Mouse (Mus musculus) lung, postnatal 36 days (tissue): ENCODE measurements around the gene Ngfr.
A peak's percentile ranks its signal among the peaks of the same experiment; 100 is the strongest.

Source experiments
- DNase-seq: peaks from one replicate; pipeline ENCODE4 v3.0.0; 2022; ENCODE audit warnings: mixed read lengths

Ngfr gene

DNA sequence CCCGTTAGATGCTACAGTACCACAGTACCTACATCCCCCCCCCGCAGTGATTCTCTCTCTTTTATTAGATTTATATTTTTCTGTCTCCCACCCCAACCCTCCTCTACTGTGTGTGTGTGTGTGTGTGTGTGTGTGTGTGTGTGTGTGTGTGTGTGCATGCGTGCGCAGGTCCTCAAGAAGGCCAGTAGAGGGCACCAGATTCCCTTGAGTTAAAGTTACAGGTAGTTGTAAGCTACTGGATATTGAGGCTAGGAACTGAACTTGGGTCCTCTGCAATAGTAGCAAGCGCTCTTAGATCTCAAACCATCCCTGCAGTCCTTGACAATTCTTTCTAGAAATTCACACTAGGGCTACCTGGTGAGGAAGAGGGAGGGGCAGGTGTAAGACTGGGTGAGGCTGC is 23.7 kb downstream of the Ngfr start:
- no peak for DNase-seq

DNA sequence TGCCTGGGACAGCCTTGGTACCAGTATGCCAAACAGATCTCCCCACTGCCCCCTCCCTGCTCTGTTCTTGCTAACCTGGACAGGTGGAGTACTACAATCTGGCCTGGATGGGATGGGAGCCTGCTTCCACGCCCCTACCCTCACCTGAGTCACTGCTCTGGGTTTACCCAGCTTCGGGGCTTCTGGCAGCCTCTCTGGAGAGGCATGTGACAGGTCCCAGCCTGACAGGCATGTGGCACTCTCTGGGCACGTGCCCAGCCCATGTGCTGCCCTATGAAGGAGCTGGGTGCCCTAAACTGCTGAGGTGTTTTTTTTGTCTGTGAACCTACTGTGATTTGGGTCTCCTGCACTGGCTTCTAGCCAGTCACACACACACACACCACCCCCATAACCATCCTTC is 26.8 kb downstream of the Ngfr start:
- DNase-seq: no peak

DNA sequence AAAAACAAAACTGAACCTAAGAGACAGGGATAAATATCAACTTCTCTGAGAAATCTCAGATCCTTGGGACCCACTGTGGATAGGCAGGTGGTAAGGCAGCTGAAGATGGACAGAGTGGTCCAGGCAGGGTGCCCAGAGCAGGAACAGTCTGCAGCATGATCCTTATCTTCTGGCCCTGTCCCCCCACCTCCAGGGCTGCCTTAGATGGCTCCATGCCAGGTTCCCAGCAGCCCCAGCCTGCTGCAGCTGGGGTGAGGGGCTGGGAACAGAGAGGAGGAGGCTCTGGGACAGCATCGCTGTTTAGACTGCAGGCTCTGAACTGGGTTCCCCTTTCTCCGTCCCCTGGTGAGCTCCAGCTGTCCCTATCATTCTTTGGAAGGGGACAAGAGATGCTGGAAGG is 27.8 kb downstream of the Ngfr start:
- no peak for DNase-seq

DNA sequence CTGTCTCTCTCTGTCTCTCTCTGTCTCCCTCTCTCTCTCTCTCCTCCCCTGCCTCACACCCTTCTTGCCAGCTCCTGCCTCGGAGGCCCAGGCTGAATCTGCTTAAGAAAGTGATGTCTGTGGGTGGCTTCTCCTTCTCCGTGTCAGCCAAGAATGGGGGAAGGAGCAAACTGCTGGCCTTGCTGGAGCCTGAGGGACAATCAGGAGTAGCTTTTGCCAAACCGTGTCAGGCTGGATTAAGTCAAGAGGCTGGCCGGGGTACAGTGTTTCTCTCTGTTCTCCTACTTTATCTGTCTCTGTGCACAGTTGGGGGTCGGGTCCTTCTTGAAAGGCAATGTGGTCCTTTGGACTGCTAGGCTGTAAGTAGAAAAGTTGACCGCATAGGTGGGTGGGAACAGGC is 29.8 kb downstream of the Ngfr start:
- DNase-seq: no peak

DNA sequence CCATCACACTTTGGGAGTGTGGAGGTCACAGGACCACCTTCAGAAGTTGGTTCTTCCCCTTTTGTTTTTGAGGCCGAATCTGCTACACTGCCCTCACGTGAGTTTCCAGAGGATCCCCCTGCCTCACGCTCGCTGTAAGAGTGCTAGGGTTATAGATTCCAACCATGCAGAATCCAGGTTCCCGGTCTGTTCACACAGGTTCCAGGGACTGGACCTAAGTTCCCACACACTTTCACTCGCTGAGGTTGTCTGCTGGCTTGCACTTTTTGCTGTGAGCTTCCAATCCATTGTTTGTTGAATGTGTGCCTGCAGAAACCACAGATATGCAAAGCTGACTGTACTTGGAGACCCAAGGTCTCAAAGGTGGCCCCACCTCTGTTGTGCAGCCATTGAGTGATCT is 30.5 kb downstream of the Ngfr start:
- no peak for DNase-seq

DNA sequence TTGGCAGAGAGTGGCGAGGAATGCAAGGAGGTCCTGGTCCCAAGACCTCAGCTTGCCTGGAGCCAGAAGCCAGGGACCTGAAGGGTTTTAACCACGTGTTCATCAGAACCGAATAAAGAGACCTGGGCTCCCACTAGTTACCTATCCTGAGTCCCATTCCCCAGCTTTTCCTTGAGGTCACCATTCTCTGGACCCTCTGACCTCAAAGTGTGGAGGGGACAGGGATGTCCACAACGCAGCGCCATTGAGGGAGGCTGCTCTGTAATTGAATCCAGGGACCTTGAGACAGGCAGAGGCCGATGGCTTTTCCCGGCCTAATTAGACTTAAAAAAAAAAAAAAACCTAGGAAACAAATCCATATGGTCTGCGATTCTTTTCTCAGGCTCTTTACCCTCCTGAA is 32.3 kb downstream of the Ngfr start:
- no peak for DNase-seq

DNA sequence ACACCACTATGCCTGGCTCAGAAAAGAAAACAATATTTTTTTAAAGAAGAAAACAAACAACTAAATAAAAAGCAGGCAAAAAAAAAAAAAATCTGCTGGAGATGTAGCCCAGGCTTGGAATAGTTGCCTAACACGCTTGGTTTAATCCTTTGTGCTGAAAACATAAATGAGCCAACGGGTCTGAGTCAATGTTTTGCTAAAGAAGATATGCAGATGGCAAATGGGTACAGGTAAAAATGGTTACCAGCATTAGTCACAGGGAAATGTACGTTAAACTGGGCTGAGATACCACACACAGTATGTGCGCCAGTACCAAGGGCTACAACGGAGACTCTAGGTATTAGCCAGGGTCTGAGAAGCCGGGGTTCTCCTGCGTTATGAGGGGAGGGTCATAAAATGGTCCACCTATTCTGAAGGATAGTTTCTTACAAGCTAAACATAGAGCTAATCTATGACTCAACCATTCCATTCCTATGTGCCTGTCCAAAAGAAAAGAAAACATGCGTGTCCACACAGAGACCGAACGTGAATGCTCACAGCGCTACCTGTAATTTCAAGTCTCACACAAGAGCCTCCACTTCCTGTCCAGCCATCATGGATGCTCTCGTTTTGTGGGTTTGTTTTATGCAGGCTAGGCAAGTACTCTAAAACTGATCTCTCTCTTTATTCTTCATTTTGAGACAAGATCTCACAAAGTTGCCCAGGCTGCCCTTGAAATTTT is 37.1 kb downstream of the Ngfr start:
- DNase-seq: no peak

DNA sequence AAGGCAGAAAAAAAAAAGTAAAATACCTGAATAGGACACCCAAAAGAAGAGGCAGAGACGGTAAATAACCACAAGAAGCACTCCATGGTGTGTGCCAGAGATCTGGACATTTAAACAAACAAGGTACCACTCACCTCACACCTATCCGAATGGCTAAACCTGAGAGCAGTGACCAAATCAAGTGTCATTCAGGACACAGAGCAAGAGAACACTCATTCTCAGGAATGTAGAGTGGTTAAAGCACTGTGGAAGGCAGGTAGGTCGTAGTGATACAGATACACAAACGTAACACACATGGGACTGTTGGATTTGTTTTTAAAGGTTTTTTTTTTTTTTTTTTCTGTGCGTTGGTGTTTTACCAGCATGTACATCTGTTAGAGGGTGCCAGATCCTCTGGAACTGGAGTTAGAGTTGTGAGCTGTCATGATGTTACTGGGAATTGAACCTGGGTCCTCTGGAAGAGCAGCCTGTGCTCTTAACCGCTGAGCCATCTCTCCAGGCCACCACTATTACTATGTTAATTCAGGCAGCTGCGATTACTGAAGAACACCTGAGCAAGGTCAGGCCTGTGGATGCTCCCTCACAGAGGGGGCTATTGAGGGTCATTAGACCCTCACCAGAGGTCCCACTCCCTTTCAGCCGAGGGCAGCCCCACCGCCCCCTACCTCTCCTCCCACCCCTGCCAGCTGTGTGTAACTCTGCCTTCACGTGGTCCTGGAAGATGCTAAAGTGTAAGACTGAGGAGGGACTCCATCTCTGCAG is 41.3 kb downstream of the Ngfr start:
- peak; percentile 56 for DNase-seq

DNA sequence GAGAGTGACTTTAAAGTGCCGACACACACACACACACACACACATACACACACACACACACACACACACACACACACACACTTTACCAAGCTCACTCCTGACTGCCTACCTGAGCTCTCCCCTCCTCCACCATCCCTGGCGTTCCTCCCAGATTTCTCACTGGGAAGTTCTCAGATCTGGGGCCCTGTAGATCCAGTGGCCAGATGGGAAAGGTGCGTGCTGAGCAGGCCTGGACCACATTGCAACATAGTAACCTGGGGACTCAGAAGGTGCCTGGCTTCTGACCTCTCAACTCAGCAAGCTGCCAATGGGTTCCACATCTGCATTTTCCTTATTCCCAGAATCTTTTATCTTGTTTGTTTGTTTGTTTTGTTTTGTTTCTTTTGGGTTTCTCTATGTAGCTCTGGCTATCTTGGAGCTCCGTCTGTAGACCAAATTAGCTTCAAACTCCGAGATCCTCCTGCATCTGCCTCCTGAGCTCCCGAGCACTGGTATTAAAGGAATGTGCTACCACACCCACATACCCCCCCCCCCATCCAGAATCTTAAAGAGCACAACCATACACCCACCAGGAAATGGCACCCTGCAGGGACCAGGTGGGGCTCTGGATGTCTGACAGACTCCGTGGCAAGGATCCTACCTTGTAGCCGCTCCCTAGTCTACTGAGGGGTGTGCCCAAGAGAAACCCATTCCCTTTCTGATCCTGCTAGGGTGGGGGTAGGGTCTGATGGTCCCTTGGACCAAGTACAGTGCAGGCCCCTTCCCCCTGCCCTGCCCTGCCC is 42.8 kb downstream of the Ngfr start:
- DNase-seq: peak; percentile 39

DNA sequence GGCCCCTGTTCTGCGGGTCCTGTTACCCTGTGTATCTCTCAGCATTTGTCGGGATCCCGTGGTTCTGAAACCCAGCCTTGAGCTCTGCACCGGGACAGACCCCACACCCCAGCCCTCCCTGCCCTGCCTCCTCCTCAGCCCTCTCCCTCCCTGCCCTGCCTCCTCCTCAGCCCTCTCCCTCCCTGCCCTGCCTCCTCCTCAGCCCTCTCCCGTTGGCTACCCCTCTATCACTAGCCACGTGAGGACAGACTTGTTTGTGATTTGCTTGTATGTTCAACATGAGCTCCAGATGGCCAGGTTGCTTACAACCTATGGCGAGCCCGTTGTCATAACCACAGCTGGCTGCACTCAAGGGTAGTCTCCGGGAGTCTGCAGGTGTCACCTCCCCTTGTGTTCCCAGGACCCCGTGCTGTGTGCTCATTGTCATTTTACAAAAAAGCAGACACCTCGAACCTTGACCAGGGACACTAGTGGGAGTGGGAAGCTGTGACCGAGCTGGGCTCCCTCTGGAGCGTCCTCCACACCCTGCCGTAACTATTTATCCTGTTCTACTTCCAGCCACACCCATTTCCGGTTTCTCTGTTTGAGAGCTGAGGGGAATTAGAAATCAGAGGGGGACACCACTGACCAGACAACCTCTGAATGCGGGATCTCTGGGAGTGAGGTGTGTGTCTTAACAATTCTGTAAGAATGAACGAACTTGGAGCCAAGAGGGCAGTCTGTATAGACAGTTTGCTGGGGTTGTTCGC is 46.7 kb downstream of the Ngfr start:
- DNase-seq: no peak

DNA sequence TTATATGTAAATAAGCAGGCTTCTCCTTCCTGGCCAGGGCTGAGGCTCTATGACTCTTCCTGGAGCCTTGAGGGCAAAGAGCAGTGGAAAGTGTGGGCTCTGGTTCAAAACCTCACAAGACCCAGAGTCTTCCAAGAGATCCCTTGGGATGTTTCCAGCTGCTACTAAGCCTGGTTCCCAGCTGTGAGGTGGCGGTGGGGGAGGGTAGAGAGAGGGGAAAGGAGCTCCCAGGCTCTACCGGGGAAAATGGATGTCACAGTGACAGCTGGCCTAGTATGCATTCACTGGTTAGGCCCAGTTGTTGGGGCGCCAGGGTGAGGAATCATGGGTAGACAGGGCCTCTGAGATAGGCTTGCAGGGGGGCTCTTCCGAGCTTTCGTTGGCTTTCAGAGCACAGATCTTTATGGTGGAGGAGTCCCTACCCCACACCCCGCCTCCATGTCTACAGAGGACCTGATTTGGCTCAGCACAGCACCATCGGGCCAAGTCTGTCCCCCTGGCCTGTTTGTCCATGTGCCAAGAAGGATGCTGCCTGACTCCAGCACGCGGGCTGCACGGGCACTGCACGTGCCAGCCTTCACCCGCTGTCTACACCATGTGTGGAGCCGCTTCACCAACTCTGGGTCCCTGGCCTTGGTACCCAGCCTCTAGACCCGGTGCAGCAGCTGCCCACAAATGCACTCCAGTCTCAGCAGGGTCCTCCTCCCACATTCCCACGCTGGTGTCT is 49.0 kb downstream of the Ngfr start:
- no peak for DNase-seq

DNA sequence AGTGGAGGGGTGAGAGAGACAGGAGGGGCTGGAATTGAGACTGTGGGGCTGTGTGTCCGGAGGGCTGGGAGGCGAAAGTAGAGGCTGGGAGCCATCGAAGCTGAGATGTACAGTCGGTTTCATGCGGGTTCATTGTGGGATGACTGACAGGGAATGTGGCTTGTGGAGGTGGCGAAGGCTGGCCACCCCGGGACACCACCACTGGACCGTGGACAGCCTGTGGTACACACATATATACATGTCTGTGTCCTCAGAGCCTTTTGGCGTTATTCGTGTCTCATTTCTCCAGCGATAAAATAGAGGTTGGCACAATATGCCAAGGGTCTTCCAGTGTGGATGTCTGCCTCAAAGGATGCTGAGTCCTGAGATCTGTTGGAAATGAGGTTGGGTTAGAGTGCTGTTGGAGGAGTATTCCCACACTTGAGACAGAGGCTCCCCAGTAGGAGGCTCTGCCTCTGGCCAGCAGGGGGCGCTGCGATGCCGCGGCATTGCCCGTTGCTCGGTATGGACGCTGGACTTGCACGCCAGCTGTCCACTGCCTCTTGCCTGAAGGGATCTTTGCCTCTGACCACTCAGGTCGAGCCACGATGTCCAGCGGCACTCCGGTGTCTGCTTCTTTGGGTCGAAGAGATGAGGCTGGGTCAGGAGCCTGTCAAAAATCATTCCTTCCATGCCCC is 53.9 kb downstream of the Ngfr start:
- peak; percentile 88 for DNase-seq

DNA sequence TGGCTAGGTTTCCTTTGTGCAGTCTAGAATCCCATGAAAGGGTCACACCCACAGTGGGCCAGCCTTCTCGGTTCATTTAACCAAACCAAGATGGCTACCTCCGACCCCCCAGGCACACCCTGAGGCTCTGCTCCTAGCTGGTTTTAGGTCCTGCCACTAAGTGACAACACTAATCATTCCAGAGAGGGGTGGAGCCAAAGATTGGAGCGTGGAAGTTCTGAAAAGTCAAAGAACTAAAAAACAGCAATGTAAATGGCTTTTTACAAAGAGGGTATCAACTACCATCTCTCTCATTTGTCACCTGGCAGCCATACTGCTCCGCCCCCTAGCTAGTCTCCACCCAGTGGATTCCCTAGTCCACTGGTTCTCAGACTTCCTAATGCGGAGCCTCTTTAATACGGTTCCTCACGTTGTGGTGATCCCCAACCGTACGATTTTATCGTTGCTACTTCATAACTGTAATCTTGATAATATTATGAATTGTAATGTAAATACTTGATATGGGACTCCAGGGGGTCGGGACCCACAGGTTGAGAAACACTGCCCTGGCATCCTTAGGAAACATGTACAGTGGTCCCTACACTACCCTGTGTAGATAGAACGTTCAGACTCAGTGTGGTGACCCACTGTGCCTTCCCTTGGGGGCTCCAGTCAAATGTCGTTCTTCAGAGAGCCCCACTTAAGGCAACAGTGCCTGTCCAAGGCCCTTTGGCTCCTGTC is 55.0 kb downstream of the Ngfr start:
- DNase-seq: no peak

DNA sequence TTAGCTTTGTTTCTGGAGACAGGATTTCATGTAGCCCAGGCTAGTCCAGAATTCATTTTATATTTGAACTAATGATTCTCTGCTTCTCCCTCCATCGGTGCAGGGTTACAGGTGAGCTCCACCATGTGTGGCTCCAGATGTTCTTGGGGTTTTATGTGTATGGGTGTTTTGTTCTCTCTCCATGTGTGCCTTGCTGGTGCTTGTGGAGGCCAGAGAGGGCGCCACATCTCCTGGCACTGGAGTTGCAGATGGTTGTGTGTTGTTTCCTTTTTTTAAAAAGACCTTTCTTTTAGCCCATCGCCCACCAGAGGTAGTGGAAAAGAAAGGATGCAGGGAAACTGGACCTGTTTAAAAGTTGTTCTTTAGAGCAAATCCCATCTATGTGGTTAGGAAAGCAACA is 59.3 kb downstream of the Ngfr start:
- DNase-seq: no peak

DNA sequence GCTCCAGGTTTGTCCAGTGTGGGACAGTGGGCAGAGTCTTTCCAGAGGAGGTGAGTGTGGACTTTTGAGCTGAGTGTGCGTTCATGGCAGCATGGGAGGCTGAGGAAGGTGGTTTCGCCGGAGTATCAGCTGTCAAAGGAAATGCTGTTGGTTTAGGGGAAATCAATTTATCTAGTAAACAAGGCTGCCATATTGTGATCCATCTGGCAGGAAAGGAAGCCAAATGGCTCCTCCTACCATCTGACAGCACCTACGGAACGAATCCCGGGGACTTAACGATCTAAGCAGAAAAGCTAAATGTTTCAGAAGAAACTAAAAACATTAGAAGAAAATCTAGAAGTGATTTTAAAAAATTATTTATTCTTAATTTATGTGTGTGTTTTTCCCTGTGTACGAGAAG is 60.2 kb downstream of the Ngfr start:
- no peak for DNase-seq

DNA sequence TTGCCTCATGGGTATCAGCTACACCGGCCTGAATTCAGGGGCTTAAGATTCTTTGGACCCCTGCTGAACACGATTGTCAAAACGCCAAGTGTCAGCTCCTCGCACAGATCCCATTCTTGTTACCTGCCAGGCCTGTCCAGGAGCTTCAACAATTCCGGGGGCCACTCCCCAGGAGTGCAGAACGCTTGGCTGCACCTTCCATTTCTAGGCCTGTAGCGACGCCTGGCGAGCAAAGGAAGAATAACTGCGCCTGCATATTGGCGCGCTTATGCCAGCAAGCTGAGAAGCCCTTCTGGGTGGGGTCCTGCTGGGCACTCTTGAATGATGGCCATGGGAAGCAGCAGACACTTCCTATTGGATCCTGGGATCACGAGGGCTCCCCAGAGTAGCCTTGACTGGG is 66.0 kb downstream of the Ngfr start:
- DNase-seq: peak; percentile 85

DNA sequence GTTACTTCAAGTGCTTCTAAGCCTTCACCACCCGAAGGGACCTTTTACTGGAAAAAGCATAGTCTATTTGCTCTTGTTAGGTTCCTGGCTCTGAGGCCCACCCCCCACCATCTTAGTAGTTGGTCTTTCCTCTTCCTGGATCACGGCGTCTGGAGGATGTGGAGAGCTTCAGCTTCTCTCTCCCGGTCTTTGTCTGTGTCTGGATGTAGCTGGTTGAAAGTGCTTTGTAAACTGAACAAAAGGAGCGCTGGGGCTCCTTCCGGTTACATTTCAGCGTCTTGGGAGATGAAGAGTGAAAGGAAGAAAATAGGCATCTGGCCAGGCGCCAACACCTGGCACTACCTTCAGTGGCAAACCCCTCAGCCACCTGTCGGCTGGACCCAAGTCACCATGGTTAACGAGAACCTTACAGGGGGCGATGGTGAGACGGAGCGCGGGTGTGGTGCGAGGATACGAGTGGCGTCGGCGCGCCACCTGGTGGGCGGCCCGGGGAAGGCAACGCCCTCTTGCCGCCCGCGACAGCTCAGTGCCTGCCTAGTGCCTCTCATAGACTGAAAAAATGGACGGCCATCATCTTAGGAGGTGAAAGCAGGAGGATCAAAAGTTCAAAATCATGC is 67.0 kb downstream of the Ngfr start:
- peak; percentile 91 for DNase-seq

DNA sequence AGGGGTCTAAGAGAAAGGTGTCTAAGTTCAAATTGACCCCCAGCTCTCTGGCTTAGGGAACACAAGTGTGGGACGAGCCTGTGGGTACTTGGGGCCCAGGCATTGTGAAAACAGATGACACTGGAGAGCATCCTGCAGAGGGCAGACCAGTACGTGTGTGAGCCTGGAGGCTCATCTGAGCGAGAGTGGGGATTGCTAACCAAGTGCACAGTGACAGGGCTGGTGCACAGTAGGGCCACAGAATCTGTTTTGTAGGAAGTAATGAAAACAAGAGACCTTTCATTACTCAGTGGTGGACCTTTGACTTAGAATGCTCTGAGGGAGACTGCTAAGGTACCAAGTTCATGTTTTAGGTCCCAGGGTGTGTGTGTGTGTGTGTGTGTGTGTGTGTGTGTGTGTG is 67.5 kb downstream of the Ngfr start:
- no peak for DNase-seq

DNA sequence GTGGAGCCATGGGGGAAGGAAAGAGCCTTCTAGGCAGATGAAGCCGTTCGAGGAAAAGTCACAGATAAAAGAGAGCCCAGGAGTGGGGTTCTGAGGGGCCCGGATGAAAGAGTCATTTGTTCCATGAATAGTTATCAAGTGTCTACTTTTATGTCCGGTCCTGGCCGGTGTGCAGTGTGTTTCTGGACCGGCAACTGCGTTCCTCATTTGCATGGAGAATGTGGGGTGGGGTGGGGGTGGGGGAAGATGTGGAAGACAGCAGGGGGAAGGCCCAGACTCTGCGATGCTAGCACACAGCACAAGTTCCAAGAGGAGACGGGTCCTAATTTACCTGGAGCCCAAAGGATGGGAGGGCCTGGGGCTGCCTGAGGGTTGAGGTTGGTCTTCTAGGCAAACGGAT is 68.2 kb downstream of the Ngfr start:
- no peak for DNase-seq
